Mouse (Mus musculus) MEL (cell line): ENCODE results near the gene Fbh1.

ENCODE experiments used
- CTCF ChIP-seq, 3 experiments: IDR thresholded peaks in 2 of 3; conservative IDR thresholded peaks in 1 of 3; 2 replicates each; pipeline ENCODE4 v1.5.1; 2011 to 2012; ENCODE audit warnings: low read length in 3 of 3, low read depth in 2 of 3, mild to moderate bottlenecking in 2 of 3, improper control_type of control experiment in 1 of 3, inconsistent platforms in 1 of 3, mixed read lengths in 1 of 3, moderate library complexity in 1 of 3; ENCODE audit not compliant: control insufficient read depth in 1 of 3, insufficient read depth in 1 of 3, poor library complexity in 1 of 3, severe bottlenecking in 1 of 3
- KAT2A ChIP-seq: conservative IDR thresholded peaks from 2 replicates; pipeline ENCODE4 v1.6.1; 2012; ENCODE audit warnings: low read depth, low read length, improper control_type of control experiment, inconsistent platforms
- RCOR1 ChIP-seq: IDR thresholded peaks from 2 replicates; pipeline ENCODE4 v1.6.1; 2012; ENCODE audit warnings: low read depth, mild to moderate bottlenecking, inconsistent platforms, low read length, improper control_type of control experiment

GRCm38 (mm10) chr2:11765694-11766093 lies 11.7 kb downstream of the Fbh1 start:
- TF ChIP-seq RCOR1 (no peak), KAT2A (no peak), CTCF (IDR thresholded peaks at IDR 0.05 in 2 of 3, conservative IDR thresholded peaks at IDR 0.05 in 1 of 3; ENCODE audit: control insufficient read depth in 1 of 3, insufficient read depth in 1 of 3, low read depth in 2 of 3, low read length in 3 of 3, poor library complexity in 1 of 3, severe bottlenecking in 1 of 3) (no peak)
